Mouse (Mus musculus) kidney, adult 2 months (tissue): ENCODE data around the gene Cd19. TPM values are rescaled to one million over a fixed set of nuclear protein-coding genes. Genes with fewer than 3 reads are reported as not detected.
"Not testable (repeated sequence)": the region's sequence is repeated elsewhere in the genome, so short reads cannot be mapped to it uniquely, and the experiment has no call there.

Source experiments
- DNase-seq: peaks from one replicate; pipeline ENCODE4 v3.0.0; 2021
- H3K27ac ChIP-seq: fragments of 200-500 bp; 2 replicates; pipeline ENCODE4 v1.5.1; 2012; ENCODE audit warnings: low read depth, low read length, control low read depth, inconsistent platforms; ENCODE audit not compliant: insufficient read depth
- H3K27me3 ChIP-seq: fragments of 200-500 bp; replicated peaks from 2 replicates; pipeline ENCODE4 v1.6.1; 2012; ENCODE audit warnings: mild to moderate bottlenecking, moderate library complexity, low read length, inconsistent platforms; ENCODE audit not compliant: control insufficient read depth, insufficient read depth
- H3K36me3 ChIP-seq: fragments of 200-500 bp; 2 replicates; pipeline ENCODE4 v1.6.1; 2012; ENCODE audit warnings: mild to moderate bottlenecking, moderate library complexity, low read length, inconsistent platforms; ENCODE audit not compliant: control insufficient read depth, insufficient read depth
- H3K4me1 ChIP-seq: fragments of 200-500 bp; 2 replicates; pipeline ENCODE4 v1.6.1; 2011; ENCODE audit warnings: low read length; ENCODE audit not compliant: control insufficient read depth, insufficient read depth
- H3K4me3 ChIP-seq: fragments of 200-500 bp; 2 replicates; pipeline ENCODE4 v1.5.1; 2011; ENCODE audit warnings: mild to moderate bottlenecking, low read depth, low read length, control low read depth; ENCODE audit not compliant: insufficient read depth
- CTCF ChIP-seq: fragments of 200-500 bp; conservative IDR thresholded peaks from 2 replicates; pipeline ENCODE4 v1.5.1; 2011; ENCODE audit warnings: low read depth, mild to moderate bottlenecking, control low read depth, low read length, moderate library complexity, mixed read lengths; ENCODE audit not compliant: insufficient read depth, insufficient read length
- POLR2A ChIP-seq: fragments of 200-500 bp; IDR thresholded peaks from one replicate; pipeline ENCODE4 v1.6.1; 2011; ENCODE audit warnings: low read depth, low read length, control low read depth
- WGBS: fragments of 180-500 bp; shearing (Covaris S2); methylation state at CpG from one replicate; pipeline ENCODE4 v1.1.7; 2018; 5-methylcytosine and 5-hydroxymethylcytosine counted together
- polyA plus RNA-seq: library from polyadenylated mRNA; depleted of rRNA; stranded (reverse); fragments of >200 nt; gene quantifications from 2 replicates; pipeline ENCODE4 v1.2.3, GENCODE M21; 2012

The Cd19 gene
- polyA plus RNA-seq, 1 experiment: 8.4 TPM

DNA sequence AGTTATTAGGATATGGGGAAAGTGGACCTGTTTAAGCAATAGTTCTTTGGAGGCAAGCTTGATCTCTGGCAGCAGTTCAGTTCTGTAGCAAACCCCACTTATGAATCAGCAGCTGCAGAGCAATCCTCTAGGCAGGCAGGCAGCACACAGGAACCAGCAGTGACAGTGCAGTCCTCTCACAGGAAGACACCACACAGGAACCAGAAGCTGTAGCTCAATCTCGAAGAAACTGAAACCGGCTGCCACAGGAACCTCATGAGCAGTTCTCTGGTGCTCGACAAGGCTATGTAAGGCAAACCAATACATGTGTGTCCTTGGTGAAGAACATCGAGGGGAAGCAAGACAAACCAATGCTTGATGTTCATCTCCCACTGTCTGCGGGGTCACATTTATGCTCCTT lies 7.1 kb upstream of the Cd19 start:
- WGBS: 76% methylated on average over 5 of the region's 5 CpGs
- H3K27me3 ChIP-seq: no peaks in the 10 kb centered on the region

DNA sequence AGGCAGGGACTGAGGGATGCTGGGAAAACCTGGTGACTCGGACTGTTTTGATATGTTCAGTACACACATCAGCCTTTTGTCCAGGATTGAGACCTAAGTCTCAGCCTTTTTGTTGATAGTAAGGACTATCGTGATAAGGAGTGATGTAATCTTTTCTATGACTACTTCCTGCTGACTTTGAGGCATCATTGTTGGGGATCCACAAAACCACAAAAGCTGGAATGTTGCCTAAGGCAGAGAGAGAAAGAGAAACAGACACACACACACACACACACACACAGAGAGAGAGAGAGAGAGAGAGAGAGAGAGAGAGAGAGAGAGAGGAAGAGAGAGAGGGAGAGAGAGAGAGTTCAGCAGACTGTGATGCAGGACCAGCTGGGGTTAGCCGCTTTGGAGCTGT lies 3.8 kb upstream of the Cd19 start:
- no peak for DNase-seq
- H3K4me3 ChIP-seq: no peak overlapping the region
- H3K27ac ChIP-seq: no peak overlapping the region
- no peaks in the 10 kb centered on the region for H3K4me1 ChIP-seq
- H3K27me3 ChIP-seq: no peaks in the 10 kb centered on the region
- WGBS: 52% methylated on average over 3 of the region's 3 CpGs
- TF ChIP-seq POLR2A (no peak), CTCF (no peak)
- no peaks in the 10 kb centered on the region for H3K36me3 ChIP-seq

More for the DNA sequence above, 7.1 kb upstream of the Cd19 start:
- Histone ChIP-seq H3K4me1 (no peaks in the 10 kb centered on the region), H3K36me3 (no peaks in the 10 kb centered on the region), H3K4me3 (no peak overlapping the region), H3K27ac (no peak overlapping the region)
- no peak for TF ChIP-seq POLR2A
- TF ChIP-seq CTCF: no peak
- no peak for DNase-seq

DNA sequence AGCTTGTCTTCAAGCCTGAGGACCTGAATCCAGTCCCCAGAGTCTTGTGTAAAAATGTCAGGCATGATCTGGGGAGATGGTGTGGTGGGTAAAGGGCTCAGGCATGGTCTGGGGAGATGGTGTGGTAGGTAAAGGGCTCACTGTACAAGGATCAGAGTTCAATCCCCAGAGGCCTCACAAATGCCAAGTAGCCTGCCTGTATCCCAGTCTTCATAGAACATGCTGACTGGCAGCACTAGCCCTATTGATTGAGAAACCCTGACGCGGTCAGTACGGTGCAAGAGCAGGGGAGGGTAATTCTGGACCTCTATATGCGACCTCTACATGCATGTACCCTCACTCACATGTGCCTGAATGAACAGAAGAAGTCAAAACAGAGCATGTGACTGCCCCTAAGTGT lies 2.9 kb upstream of the Cd19 start:
- 89% methylated on average over 4 of the region's 4 CpGs for WGBS
- no peak for DNase-seq
- Histone ChIP-seq H3K4me1 (no peaks in the 10 kb centered on the region), H3K27ac (no peak overlapping the region), H3K4me3 (no peak overlapping the region), H3K27me3 (no peaks in the 10 kb centered on the region), H3K36me3 (no peaks in the 10 kb centered on the region)
- TF ChIP-seq CTCF: no peak
- TF ChIP-seq POLR2A: no peak

DNA sequence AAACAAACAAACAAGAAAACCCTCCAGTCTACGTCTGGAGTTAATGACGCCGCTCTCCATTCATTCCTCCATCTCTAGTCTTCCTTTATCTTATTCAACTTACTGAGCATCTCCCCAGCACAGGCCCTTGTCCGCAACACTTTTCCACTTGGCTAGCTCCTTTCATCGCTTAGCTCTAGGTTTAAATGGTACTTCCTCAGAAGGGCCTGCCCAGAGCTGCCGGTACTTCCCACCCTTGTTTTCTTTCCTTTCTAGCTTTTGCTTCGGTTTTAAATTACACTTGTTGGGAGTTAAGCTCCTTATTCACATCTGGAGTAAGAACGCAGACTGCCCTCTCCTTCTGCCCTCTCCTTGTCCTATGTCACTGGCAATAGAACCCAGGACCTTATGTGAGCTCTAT lies 2.4 kb upstream of the Cd19 start:
- H3K4me1 ChIP-seq: no peaks in the 10 kb centered on the region
- no peak for DNase-seq
- WGBS: 62% methylated on average over 8 of the region's 8 CpGs

DNA sequence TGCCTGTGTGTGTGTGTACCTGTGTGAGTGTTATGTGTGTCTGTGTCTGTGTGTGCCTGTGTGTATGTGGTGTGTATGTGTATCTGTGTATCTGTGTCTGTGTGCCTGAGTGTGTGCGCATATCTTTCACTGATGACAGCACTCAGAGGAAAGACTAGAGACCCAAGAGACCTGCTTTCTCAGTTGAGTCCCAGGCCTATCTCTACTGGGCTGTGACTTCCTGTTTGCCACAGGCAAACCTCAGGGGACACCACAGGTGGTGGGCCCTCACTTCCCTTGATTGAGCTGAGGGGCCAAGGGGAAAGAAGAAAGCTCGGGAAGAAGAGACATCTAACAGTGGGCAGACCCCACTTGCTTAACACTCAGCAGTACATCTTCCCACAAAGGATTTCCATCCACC lies 1.9 kb upstream of the Cd19 start:
- Histone ChIP-seq H3K27me3 (no peaks in the 10 kb centered on the region), H3K27ac (no peak overlapping the region), H3K4me3 (no peak overlapping the region), H3K4me1 (no peaks in the 10 kb centered on the region), H3K36me3 (no peaks in the 10 kb centered on the region)
- TF ChIP-seq POLR2A (no peak), CTCF (no peak)
- 56% methylated on average over 2 of the region's 2 CpGs for WGBS
- DNase-seq: no peak

More for the DNA sequence above, 2.4 kb upstream of the Cd19 start:
- H3K27ac ChIP-seq: no peak overlapping the region
- no peaks in the 10 kb centered on the region for H3K27me3 ChIP-seq
- H3K36me3 ChIP-seq: no peaks in the 10 kb centered on the region
- no peak for TF ChIP-seq POLR2A
- no peak overlapping the region for H3K4me3 ChIP-seq

DNA sequence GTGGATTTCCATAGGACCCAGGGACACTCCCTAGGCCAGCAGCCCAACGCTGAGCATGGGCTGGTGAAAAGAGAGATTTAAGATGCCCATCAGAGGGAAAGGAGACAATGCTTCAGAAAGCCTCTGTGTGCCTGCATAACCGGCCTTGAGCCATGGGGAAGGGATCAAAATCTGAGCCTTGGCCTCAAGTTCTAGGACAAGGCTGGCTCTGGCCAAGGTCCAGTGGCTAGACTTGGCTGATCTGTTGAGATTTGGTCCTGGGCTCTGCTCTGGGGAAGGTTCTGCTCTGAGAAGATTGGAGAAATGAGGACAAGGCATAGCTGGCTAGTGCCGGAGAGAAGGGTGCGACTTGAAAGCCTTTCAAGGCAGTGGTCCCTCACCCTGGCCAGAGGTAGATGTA lies 3.6 kb downstream of the Cd19 start:
- DNase-seq: no peak
- H3K27me3 ChIP-seq: no peaks in the 10 kb centered on the region
- 89% methylated on average over 4 of the region's 4 CpGs for WGBS
- H3K27ac ChIP-seq: no peak overlapping the region
- TF ChIP-seq CTCF (no peak), POLR2A (no peak)
- H3K4me1 ChIP-seq: no peaks in the 10 kb centered on the region
- H3K36me3 ChIP-seq: no peaks in the 10 kb centered on the region
- no peak overlapping the region for H3K4me3 ChIP-seq

DNA sequence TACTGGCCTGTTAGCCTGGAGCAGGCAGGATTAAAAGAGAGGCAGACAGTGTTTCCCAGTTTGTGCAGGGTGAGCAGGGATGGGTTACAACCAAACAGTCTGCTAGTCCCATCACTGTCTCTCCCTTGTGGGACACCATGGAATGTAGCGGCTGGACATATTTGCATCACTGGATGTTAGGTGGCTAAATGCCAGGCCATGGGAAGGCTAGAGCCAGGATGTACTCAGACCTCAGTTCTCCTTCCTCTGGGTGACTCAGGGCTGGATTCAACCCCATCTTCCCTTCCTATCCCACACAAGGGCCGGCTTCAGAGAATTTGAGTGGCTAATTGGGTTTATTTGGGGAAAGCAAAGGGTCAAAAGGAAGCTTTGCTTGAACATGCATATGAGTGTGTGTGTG lies 6.0 kb downstream of the Cd19 start:
- DNase-seq: no peak
- H3K27me3 ChIP-seq: no peaks in the 10 kb centered on the region

DNA sequence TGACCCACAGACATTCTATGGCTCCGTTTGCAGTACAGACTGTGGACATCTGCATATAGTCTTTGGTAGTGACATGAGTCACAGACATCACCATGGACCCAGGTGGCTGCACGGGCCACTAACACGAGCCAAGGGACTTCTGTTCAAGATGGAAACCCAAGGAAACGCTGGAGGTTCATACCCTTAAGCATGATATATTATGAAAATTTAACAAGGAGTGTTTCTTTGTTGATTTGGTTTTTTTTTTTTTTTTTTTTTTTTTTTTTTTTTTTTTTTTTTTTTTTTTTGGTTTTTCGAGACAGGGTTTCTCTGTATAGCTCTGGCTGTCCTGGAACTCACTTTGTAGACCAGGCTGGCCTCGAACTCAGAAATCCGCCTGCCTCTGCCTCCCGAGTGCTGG lies 12.2 kb downstream of the Cd19 start:
- H3K27me3 ChIP-seq, H3K27ac ChIP-seq, DNase-seq, H3K4me1 ChIP-seq, H3K36me3 ChIP-seq, H3K4me3 ChIP-seq: not testable (repeated sequence)
- 76% methylated on average over 8 of the region's 8 CpGs for WGBS

More for the DNA sequence above, 6.0 kb downstream of the Cd19 start:
- H3K27ac ChIP-seq: no peak overlapping the region
- 73% methylated on average over 2 of the region's 2 CpGs for WGBS
- no peaks in the 10 kb centered on the region for H3K4me1 ChIP-seq
- H3K4me3 ChIP-seq: no peak overlapping the region
- no peaks in the 10 kb centered on the region for H3K36me3 ChIP-seq
- TF ChIP-seq POLR2A: no peak
- TF ChIP-seq CTCF: no peak

DNA sequence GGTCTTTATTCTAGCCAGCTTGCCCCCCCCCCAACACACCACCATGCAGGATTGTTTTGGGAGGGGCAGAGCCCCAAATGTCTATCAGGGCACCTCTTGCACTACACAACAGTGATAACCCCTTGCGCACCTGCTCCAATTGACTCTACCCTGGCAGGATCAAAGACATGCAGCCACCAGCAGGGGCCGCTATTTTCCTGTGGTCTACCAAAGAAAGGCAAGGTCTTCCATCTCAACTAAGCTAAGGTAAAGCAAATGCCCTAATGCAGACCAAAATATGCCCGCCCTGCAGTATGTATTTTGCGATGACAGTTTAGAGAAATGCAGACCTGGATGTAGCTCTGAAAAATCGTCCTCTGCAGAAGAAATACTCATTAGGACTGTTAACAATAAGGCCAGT lies 15.1 kb downstream of the Cd19 start:
- H3K4me3 ChIP-seq: no peak overlapping the region
- H3K27ac ChIP-seq: no peak overlapping the region
- H3K36me3 ChIP-seq: no peaks in the 10 kb centered on the region
- 10% methylated on average over 5 of the region's 5 CpGs for WGBS
- TF ChIP-seq POLR2A (no peak), CTCF (peak; percentile 85)
- no peaks in the 10 kb centered on the region for H3K27me3 ChIP-seq
- H3K4me1 ChIP-seq: no peaks in the 10 kb centered on the region; the same call in 1 of the 2 replicates
- DNase-seq: peak; percentile 86
